Mouse (Mus musculus): ENCODE data around the gene Mtor.

The Mtor gene

DNA sequence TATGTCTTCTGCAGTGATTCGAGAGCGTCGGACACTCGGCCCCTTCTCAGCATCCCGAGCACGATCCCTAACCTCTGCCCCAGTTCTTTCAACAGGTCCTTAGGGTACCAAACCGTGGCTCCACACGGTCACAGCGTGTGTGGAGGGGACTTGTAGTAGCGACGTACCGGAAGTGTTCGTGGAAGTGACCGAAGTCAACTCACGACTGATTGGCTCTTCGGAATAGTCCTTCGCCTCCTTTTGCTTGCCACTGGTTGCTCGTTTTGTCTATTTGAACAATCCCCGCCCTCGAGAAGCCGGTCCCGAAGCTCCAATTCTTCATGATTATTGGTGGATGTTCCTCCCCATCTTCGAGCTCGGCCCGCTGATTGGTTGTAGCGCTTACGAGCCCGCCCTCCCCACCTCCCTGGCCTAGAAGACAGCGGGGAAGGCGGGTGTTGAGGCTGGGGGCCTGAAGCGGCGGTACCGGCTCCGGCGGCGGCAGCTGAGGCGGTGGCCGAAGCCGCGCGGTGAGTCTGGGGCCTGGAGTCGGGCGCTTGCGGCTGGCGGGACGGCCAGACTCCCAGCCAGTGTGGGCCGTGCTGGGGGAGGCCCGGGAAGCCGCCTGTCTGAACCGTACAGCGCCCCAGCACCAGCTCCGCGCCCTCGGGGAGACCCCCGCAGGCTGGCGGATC lies at the start of gene Mtor:
Gene Mtor, plus strand, starts transcription at position 433 of the 674 bp plus-strand sequence.
- DNase-seq (ENCODE audit: low spot score in 2 of 2), result peak; percentile 90 to 94

GRCm38 (mm10) chr4:148399437-148400094 lies 48.8 kb upstream of the Mtor start:
- no peak for DNase-seq (ENCODE audit: low spot score in 2 of 2)

- no peak for DNase-seq (ENCODE audit: low spot score in 2 of 2)
These were observed 45.0 kb upstream of the Mtor start for GRCm38 (mm10) chr4:148403402-148403801.

- DNase-seq (ENCODE audit: low spot score in 2 of 2), result no peak
These were observed 43.7 kb upstream of the Mtor start for GRCm38 (mm10) chr4:148404748-148405147.

DNA sequence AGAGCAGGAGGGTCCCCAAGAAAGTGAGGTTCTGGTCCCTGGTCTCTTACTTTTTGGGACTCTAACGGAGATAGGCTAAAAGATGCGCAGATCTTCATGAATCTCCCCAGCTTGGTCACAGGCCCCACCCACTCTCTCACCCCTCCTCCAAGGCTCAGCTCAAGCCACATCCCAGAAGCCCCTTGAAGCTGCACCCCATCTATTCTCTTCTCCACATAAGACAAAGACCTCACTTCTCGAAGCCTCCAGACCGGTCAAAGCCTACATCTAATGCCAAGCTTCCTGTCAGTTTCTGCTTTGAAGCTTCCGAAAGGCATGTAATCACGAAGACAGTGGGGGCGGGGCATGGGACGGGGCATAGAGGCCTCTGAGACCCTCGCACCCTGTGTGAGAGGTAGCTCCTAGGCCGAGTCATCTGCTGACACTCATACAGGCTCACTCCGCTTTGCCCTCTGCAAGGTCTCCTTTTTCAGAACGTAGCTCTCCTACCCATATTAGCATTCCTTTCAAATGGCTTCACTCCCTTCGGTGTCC lies 43.1 kb upstream of the Mtor start:
- no peak for DNase-seq (ENCODE audit: low spot score in 2 of 2)

DNA sequence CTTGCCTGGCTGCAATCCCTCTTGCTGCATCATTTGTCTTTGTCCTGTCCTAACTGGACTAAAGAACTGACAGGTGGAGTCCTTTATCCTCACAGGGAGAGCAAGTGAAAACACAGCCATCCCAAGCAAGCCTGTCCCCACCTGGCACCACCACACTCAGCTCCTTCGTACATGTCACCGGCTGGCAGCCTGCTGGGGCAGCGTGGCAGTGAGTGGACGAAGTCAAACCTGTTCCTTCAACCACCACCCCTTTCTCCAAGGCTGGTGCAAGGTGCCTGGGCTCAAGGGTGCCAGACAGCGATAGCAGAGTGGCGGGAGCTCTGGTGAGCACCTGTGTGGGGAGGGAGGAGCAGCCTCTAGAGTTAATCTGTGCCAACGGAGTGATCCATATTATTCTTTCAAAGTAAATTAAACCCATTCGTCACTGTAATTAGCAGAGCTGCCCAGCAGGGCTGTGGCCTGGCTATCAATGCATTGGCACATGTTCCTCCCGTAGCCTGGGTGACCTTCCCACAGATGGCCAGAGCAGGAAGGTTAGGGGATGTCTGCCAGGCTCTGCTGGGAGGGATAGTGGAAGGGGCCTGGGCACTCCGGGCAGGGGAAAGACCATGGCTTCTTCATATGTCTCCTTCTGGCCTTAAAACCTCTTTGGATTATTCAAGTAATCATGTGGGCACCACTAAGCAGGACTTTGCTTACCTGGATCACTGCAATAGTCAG lies 40.0 kb upstream of the Mtor start:
- no peak for DNase-seq (ENCODE audit: low spot score in 2 of 2)

DNA sequence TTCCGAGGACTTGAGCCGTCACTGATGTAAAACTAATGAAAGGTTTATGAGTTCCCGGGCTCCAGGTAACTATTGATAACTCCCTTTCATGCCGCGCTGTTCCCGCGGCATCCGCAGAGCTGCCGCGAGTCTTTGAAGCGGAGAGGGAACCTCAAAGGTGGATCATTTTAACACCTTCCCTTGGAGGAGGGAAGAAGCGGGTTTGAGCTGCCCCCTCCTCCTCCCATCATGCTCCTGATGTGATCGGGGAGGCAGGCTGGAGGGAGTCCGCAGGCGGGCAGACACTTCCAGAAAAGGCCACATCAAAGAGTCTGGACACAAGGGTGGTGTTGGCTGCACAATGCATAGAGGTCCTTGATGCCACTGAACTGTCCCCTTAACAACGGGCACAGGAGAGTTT lies 32.8 kb upstream of the Mtor start:
- DNase-seq (ENCODE audit: low spot score in 2 of 2), result no peak

DNA sequence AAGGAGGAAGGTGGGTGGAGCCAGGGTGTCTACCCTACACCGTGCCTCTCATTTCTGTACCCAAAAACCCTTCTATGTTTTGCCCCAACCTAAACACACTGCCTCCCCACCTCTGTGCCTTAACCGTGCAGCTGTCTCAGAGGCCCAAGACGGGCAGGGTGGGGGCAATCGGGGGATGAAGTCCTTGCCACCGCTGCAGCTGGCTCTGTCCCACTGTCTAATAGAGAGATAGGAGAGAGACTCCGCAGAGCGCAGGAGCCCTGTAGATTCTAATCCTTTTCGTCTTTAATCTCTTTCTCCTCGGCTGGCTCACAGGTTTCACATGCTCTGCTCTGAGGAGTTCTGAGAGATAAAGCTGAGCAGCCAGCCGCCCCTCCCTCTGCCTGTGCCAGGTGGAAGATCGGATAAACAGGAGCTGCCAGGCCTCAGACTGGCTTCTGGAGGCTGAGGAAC lies 31.3 kb upstream of the Mtor start:
- DNase-seq (ENCODE audit: low spot score in 2 of 2), result no peak

- no peak for DNase-seq (ENCODE audit: low spot score in 2 of 2)
These were observed 30.9 kb upstream of the Mtor start for GRCm38 (mm10) chr4:148417559-148417958.

- DNase-seq (ENCODE audit: low spot score in 2 of 2), result no peak
These were observed 21.2 kb upstream of the Mtor start for GRCm38 (mm10) chr4:148426950-148427850.

- no peak for DNase-seq (ENCODE audit: low spot score in 2 of 2)
These were observed 19.9 kb upstream of the Mtor start for GRCm38 (mm10) chr4:148428544-148428943.

- no peak for DNase-seq (ENCODE audit: low spot score in 2 of 2)
These were observed 19.3 kb upstream of the Mtor start for GRCm38 (mm10) chr4:148429121-148429520.

DNA sequence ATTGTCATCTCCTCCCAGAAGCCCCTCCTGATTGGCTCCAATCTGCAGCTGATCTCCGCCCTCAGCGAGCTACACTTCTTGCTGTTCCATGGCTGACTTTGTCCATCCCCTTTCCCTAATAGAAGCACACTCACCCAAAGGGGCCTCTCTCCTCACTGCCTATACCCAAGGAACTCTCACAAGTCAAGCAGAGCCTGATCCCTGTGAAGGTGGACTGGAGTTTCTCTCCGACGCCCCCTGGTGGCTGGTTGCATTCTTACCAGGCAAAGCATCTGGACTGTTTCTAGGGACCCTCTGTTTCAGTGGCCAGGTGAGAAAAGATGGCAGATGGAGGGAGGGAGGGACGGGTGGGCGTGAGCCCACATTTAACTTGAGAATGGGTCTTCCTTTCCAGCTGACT lies 18.7 kb upstream of the Mtor start:
- DNase-seq (ENCODE audit: low spot score in 2 of 2), result peak; percentile 65 to 81

DNA sequence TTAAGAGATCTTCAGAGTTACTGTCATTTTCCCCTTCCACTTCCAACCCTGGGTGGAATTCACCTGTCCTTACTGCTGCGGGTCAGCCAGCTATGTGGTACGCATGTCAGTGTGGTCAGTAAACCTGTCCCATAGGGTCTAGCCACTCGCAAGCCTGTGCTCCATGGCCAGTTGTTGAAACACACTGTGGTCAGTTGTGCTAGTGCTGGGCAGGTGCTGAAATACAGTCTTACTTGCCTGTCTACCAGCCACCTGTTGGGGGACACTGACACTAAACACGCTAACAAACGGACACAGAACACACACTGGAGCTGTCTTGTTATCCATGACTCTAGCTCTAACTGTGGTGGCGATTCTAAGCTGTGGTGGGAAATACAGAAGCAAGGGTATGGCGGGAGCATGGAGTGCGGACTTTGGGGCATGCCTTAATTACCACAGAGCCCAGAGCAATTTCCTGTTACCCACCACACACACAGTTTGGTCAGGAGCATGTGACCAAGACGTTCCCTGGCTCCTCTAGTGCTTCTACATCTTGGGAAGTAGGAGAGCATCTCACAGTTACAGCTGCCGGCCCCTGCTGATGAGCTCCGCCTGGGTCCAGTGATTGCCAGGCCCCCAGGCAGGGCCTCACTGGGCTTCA lies 17.4 kb upstream of the Mtor start:
- no peak for DNase-seq (ENCODE audit: low spot score in 2 of 2)

DNA sequence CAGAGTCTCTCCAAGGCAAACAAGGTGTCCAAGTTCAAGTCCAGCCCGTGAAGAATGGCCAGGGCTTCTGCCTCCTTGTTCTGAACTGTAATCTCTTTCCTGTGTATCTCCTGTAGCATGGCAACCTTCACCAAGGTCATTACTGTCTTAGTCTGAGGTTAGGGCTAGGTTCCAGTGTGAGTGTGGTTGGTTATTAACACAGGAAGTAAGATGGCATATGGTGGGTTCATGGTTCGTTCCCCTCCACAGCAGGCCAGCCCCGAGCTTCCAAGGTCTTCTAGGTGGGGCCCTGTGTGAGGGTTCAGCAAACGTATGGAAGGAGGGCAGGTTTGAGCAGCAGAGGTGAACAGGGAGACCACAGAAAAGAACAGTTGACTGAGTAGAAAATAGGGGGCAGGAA lies 15.9 kb upstream of the Mtor start:
- no peak for DNase-seq (ENCODE audit: low spot score in 2 of 2)

GRCm38 (mm10) chr4:148433336-148433735 lies 15.1 kb upstream of the Mtor start:
- DNase-seq (ENCODE audit: low spot score in 2 of 2), result no peak

DNA sequence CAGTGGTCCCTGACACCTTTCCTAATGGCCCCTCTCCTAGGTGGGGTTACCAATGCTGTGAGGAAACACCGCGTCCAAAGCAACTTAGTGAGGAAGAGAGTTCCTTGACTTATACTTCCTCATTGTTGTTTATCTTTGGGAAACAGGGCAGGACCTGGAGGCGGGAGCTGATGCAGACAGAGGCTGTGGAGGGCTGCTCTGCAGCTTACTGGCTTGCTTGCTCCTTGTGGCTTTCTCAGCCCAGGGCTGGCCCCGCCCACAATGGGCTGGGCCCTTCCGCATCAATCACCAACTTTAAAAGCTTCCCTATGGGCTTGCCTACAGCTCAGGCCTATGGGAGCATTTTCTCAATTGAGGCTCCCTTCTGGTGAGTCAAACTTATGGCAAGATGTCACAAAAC lies 14.6 kb upstream of the Mtor start:
- DNase-seq (ENCODE audit: low spot score in 2 of 2), result no peak

GRCm38 (mm10) chr4:148434554-148434953 lies 13.9 kb upstream of the Mtor start:
- no peak for DNase-seq (ENCODE audit: low spot score in 2 of 2)

DNA sequence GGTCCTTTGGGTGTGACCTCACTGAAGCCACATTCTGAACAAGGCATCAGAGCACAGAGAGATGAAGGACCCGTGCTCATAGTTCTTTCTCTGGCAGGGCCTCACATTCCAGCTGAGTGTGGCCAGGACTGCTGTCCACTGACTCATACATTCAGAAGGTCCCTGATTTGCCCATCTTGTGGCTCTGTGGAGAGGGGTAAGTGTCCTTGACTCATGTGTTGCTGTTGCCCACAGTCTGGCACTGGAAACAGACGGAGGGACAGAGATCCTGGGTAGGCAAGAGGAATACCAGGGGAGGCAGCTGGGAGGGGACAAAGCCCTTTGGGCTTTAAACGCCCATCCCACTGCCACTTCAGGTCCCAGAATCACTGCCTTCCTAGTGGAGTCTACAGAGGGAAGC lies 13.3 kb upstream of the Mtor start:
- DNase-seq (ENCODE audit: low spot score in 2 of 2), result no peak

GRCm38 (mm10) chr4:148435657-148436330 lies 12.6 kb upstream of the Mtor start:
- peak; percentile 34 to 72 for DNase-seq (ENCODE audit: low spot score in 2 of 2)

Measured in cerebellum, postnatal 4 days (tissue).